Mouse (Mus musculus) hindbrain, embryonic 11.5 days (tissue): ENCODE results near the gene Igfbp6. TPM values are rescaled to one million over a fixed set of nuclear protein-coding genes. Genes with fewer than 3 reads are reported as not detected.

Experiments used
- ATAC-seq: fragments of 200-750 bp; cut with Nextera tagmentation; 2 replicates; pipeline ENCODE4 v1.8.0; 2017; ENCODE audit warnings: mild to moderate bottlenecking, moderate TSS enrichment, moderate library complexity; ENCODE audit not compliant: low FRiP score
- DNase-seq: peaks from one replicate; pipeline ENCODE4 v3.0.0-alpha.2; 2015; ENCODE audit warnings: low spot score
- H3K27ac ChIP-seq: fragments of 300-500 bp; sonication (generic); 2 replicates; pipeline ENCODE4 v1.5.1; 2014; ENCODE audit warnings: mild to moderate bottlenecking, low read depth, low read length
- H3K27me3 ChIP-seq: fragments of 300-500 bp; sonication (generic); 2 replicates; pipeline ENCODE4 v1.6.1; 2014; ENCODE audit warnings: mild to moderate bottlenecking, low read length, moderate library complexity, mixed read lengths; ENCODE audit not compliant: control insufficient read depth, insufficient read depth
- H3K36me3 ChIP-seq: fragments of 300-500 bp; sonication (generic); 2 replicates; pipeline ENCODE4 v1.6.1; 2014; ENCODE audit warnings: mild to moderate bottlenecking, low read length, moderate library complexity, mixed read lengths; ENCODE audit not compliant: control insufficient read depth, insufficient read depth
- H3K4me1 ChIP-seq: fragments of 300-500 bp; sonication (generic); replicated peaks from 2 replicates; pipeline ENCODE4 v1.6.1; 2014; ENCODE audit warnings: low read length, mixed read lengths; ENCODE audit not compliant: control insufficient read depth, insufficient read depth
- H3K4me2 ChIP-seq: fragments of 300-500 bp; sonication (generic); replicated peaks from 2 replicates; pipeline ENCODE4 v1.6.1; 2014; ENCODE audit warnings: mild to moderate bottlenecking, low read depth, low read length
- H3K4me3 ChIP-seq: fragments of 300-500 bp; sonication (generic); 2 replicates; pipeline ENCODE4 v1.5.1; 2014; ENCODE audit warnings: low read depth, low read length
- H3K9ac ChIP-seq: fragments of 300-500 bp; sonication (generic); 2 replicates; pipeline ENCODE4 v1.6.1; 2014; ENCODE audit warnings: low read depth, low read length
- H3K9me3 ChIP-seq: fragments of 300-500 bp; sonication (generic); 2 replicates; pipeline ENCODE4 v1.6.1; 2016; ENCODE audit warnings: low read length; ENCODE audit not compliant: control insufficient read depth
- WGBS: fragments of 180-500 bp; shearing (Covaris S2); extraction: QIAGEN DNeasy Blood & Tissue Kit; methylation state at CpG from one replicate; pipeline ENCODE4 v1.1.7; 2014; 5-methylcytosine and 5-hydroxymethylcytosine counted together
- polyA plus RNA-seq: library from polyadenylated mRNA; unstranded; fragments of >200 nt; fragmentation: Nextera tagmentation; extraction: Ambion mirVana; gene quantifications from 2 replicates; pipeline ENCODE4 v1.2.1, GENCODE M21; 2014

Igfbp6 gene
- polyA plus RNA-seq, 1 experiment from 2014 or later = 0.31 TPM

GRCm38 (mm10) chr15:102100996-102101671 lies 43.0 kb upstream of the Igfbp6 start:
- Histone ChIP-seq H3K27me3 (peaks cover 14% of the 10 kb centered on the region), H3K4me2 (peak overlapping the region; percentile 87), H3K27ac (0 out of 2 replicates have a peak overlapping the region, but pooled peaks have one; percentile 24), H3K36me3 (no peaks in the 10 kb centered on the region), H3K9me3 (no peaks in the 10 kb centered on the region), H3K9ac (0 out of 2 replicates have a peak overlapping the region, but pooled peaks have one; percentile 50), H3K4me1 (peaks cover 16% of the 10 kb centered on the region), H3K4me3 (no peak overlapping the region; the same call in 1 of the 2 replicates)
- ATAC-seq (no peak), DNase-seq (peak; percentile 33)
- WGBS = 25% methylated on average over 10 of the region's 10 CpGs

- H3K9ac ChIP-seq = no peak overlapping the region
- no peak overlapping the region for H3K4me2 ChIP-seq
- DNase-seq = peak; percentile 19
- H3K4me1 ChIP-seq = peaks cover 19% of the 10 kb centered on the region
- no peaks in the 10 kb centered on the region for H3K36me3 ChIP-seq
- peaks cover 21% of the 10 kb centered on the region for H3K27me3 ChIP-seq
- H3K9me3 ChIP-seq = no peaks in the 10 kb centered on the region
- no peak for ATAC-seq
- peak overlapping the region; percentile 17; the same call in 1 of the 2 replicates for H3K27ac ChIP-seq
- no peak overlapping the region for H3K4me3 ChIP-seq
- 26% methylated on average over 11 of the region's 11 CpGs for WGBS
These were observed 42.3 kb upstream of the Igfbp6 start for GRCm38 (mm10) chr15:102101672-102102541.

- H3K9me3 ChIP-seq = no peaks in the 10 kb centered on the region
- no peaks in the 10 kb centered on the region for H3K36me3 ChIP-seq
- 10% methylated on average over 6 of the region's 6 CpGs for WGBS
- no peak for ATAC-seq
- peaks cover 21% of the 10 kb centered on the region for H3K4me1 ChIP-seq
- H3K9ac ChIP-seq = no peak overlapping the region; the same call in 1 of the 2 replicates
- no peak overlapping the region for H3K4me3 ChIP-seq
- peaks cover 28% of the 10 kb centered on the region for H3K27me3 ChIP-seq
- H3K27ac ChIP-seq = peak overlapping the region; percentile 17; the same call in 1 of the 2 replicates
- H3K4me2 ChIP-seq = 0 out of 2 replicates have a peak overlapping the region, but pooled peaks have one; percentile 4
- DNase-seq = peak; percentile 29
These were observed 41.5 kb upstream of the Igfbp6 start for GRCm38 (mm10) chr15:102102548-102103121.

- Histone ChIP-seq H3K9ac (no peak overlapping the region; the same call in 1 of the 2 replicates), H3K4me1 (peaks cover 21% of the 10 kb centered on the region), H3K27ac (0 out of 2 replicates have a peak overlapping the region, but pooled peaks have one; percentile 17), H3K9me3 (no peaks in the 10 kb centered on the region), H3K4me3 (0 out of 2 replicates have a peak overlapping the region, but pooled peaks have one; percentile 3), H3K36me3 (no peaks in the 10 kb centered on the region), H3K4me2 (peak overlapping the region; percentile 13; the same call in 1 of the 2 replicates), H3K27me3 (peaks cover 29% of the 10 kb centered on the region)
- WGBS = 3% methylated on average over 14 of the region's 14 CpGs
- ATAC-seq (no peak), DNase-seq (peak; percentile 48)
These were observed 40.7 kb upstream of the Igfbp6 start for GRCm38 (mm10) chr15:102103371-102103946.

GRCm38 (mm10) chr15:102103947-102104555 lies 40.1 kb upstream of the Igfbp6 start:
- H3K27ac ChIP-seq = 0 out of 2 replicates have a peak overlapping the region, but pooled peaks have one; percentile 9
- DNase-seq = peak; percentile 33
- ATAC-seq = no peak
- 0 out of 2 replicates have a peak overlapping the region, but pooled peaks have one; percentile 3 for H3K4me3 ChIP-seq
- no peaks in the 10 kb centered on the region for H3K36me3 ChIP-seq
- no peaks in the 10 kb centered on the region for H3K9me3 ChIP-seq
- no peak overlapping the region; the same call in 1 of the 2 replicates for H3K9ac ChIP-seq
- 21% methylated on average over 12 of the region's 12 CpGs for WGBS
- H3K4me1 ChIP-seq = peaks cover 21% of the 10 kb centered on the region
- peaks cover 29% of the 10 kb centered on the region for H3K27me3 ChIP-seq
- H3K4me2 ChIP-seq = peak overlapping the region; percentile 13; the same call in 1 of the 2 replicates

- Histone ChIP-seq H3K27ac (no peak overlapping the region), H3K27me3 (peaks cover 29% of the 10 kb centered on the region), H3K4me3 (no peak overlapping the region), H3K9me3 (no peaks in the 10 kb centered on the region), H3K4me1 (peaks cover 21% of the 10 kb centered on the region), H3K9ac (no peak overlapping the region), H3K36me3 (no peaks in the 10 kb centered on the region), H3K4me2 (no peak overlapping the region)
- DNase-seq = no peak
- no peak for ATAC-seq
- 66% methylated on average over 5 of the region's 5 CpGs for WGBS
These were observed 38.8 kb upstream of the Igfbp6 start for GRCm38 (mm10) chr15:102105360-102105759.

GRCm38 (mm10) chr15:102105764-102106730 lies 38.1 kb upstream of the Igfbp6 start:
- ATAC-seq = no peak
- Histone ChIP-seq H3K27ac (no peak overlapping the region), H3K4me1 (peaks cover 21% of the 10 kb centered on the region), H3K4me2 (peak overlapping the region; percentile 34; the same call in 1 of the 2 replicates), H3K27me3 (peaks cover 25% of the 10 kb centered on the region), H3K36me3 (no peaks in the 10 kb centered on the region), H3K4me3 (no peak overlapping the region), H3K9me3 (no peaks in the 10 kb centered on the region), H3K9ac (no peak overlapping the region)
- DNase-seq = peak; percentile 31
- 29% methylated on average over 18 of the region's 18 CpGs for WGBS
